Mouse (Mus musculus) liver, embryonic 14.5 days (tissue): ENCODE measurements around the gene Btg2. TPM values are rescaled to one million over a fixed set of nuclear protein-coding genes. Genes with fewer than 3 reads are reported as not detected.

ENCODE experiments used
- ATAC-seq: fragments of 200-750 bp; cut with Nextera tagmentation; 2 replicates; pipeline ENCODE4 v1.8.0; 2017; ENCODE audit warnings: moderate number of reproducible peaks, mild to moderate bottlenecking, moderate library complexity; ENCODE audit not compliant: insufficient read depth
- DNase-seq, 3 experiments: peaks; one replicate each; pipeline ENCODE4 v3.0.0-alpha.2; 2012 to 2013; ENCODE audit warnings: low read depth in 3 of 3, low spot score in 3 of 3
- H3K27ac ChIP-seq: fragments of 300-500 bp; sonication (generic); 2 replicates; pipeline ENCODE4 v1.5.1; 2014; ENCODE audit warnings: moderate library complexity, mild to moderate bottlenecking, control low read depth, inconsistent platforms
- H3K27me3 ChIP-seq: fragments of 300-500 bp; sonication (generic); 2 replicates; pipeline ENCODE4 v1.6.1; 2014; ENCODE audit warnings: mild to moderate bottlenecking, low read length, moderate library complexity; ENCODE audit not compliant: control insufficient read depth, insufficient read depth
- H3K36me3 ChIP-seq: fragments of 300-500 bp; sonication (generic); replicated peaks from 2 replicates; pipeline ENCODE4 v1.6.1; 2014; ENCODE audit warnings: low read depth; ENCODE audit not compliant: control insufficient read depth, insufficient read depth
- H3K4me1 ChIP-seq, 2 experiments: fragments of 200-500 bp in 1 of 2; fragments of 300-500 bp in 1 of 2; sonication (generic) in 1 of 2; replicated peaks; 2 replicates each; pipeline ENCODE4 v1.6.1; 2012 to 2014; ENCODE audit warnings: antibody characterized with exemption in 1 of 2, inconsistent platforms in 1 of 2, low read length in 1 of 2; ENCODE audit not compliant: control insufficient read depth in 2 of 2, insufficient read depth in 2 of 2
- H3K4me2 ChIP-seq: fragments of 300-500 bp; sonication (generic); 2 replicates; pipeline ENCODE4 v1.6.1; 2014; ENCODE audit warnings: low read depth, mild to moderate bottlenecking, control low read depth, moderate library complexity
- H3K4me3 ChIP-seq, 2 experiments: fragments of 200-500 bp in 1 of 2; fragments of 300-500 bp in 1 of 2; sonication (generic) in 1 of 2; 2 replicates each; pipeline ENCODE4 v1.5.1; 2012 to 2014; ENCODE audit warnings: low read depth in 2 of 2, low read length in 2 of 2, mild to moderate bottlenecking in 2 of 2, control low read depth in 1 of 2, inconsistent platforms in 1 of 2, moderate library complexity in 1 of 2; ENCODE audit not compliant: insufficient read depth in 1 of 2
- H3K9ac ChIP-seq: fragments of 300-500 bp; sonication (generic); replicated peaks from 2 replicates; pipeline ENCODE4 v1.6.1; 2014; ENCODE audit warnings: mild to moderate bottlenecking, control low read depth, moderate library complexity
- H3K9me3 ChIP-seq: fragments of 300-500 bp; sonication (generic); 2 replicates; pipeline ENCODE4 v1.6.1; 2016; ENCODE audit warnings: low read length, mixed read lengths; ENCODE audit not compliant: control insufficient read depth
- CTCF ChIP-seq: IDR thresholded peaks from 2 replicates; pipeline ENCODE4 v1.5.1; 2016; ENCODE audit warnings: antibody characterized with exemption, low read depth, control low read depth
- EP300 ChIP-seq: IDR thresholded peaks from 2 replicates; pipeline ENCODE4 v1.6.1; 2016; ENCODE audit warnings: antibody characterized with exemption, low read depth
- WGBS: fragments of 180-500 bp; shearing (Covaris S2); extraction: QIAGEN DNeasy Blood & Tissue Kit; methylation state at CpG from one replicate; pipeline ENCODE4 v1.1.7; 2014; ENCODE audit not compliant: insufficient replicate concordance; 5-methylcytosine and 5-hydroxymethylcytosine counted together
- polyA plus RNA-seq, 2 experiments: library from polyadenylated mRNA; depleted of rRNA in 1 of 2; stranded (reverse) in 1 of 2; unstranded in 1 of 2; fragments of >200 nt; fragmentation: Nextera tagmentation in 1 of 2; extraction: Ambion mirVana in 1 of 2; gene quantifications; 2 replicates each; pipeline versions ENCODE4 v1.2.1 to v1.2.3; 2012 to 2014

The Btg2 gene
- polyA plus RNA-seq, 2 experiments = 45.3 to 78.2 TPM

- peaks cover 37% of the 10 kb centered on the region for H3K36me3 ChIP-seq
- H3K27ac ChIP-seq = peak overlapping the region; percentile 99
- peak overlapping the region; percentile 75 for H3K9ac ChIP-seq
- H3K4me2 ChIP-seq = peak overlapping the region; percentile 93
- H3K9me3 ChIP-seq = no peaks in the 10 kb centered on the region
- DNase-seq = no peak
- WGBS = 61% methylated on average over 3 of the region's 3 CpGs
- peaks cover 60 to 73% of the 10 kb centered on the region in 2 experiments for H3K4me1 ChIP-seq
- ATAC-seq = no peak
- TF ChIP-seq CTCF = no peak; the same call in none of the 2 replicates
- no peak for TF ChIP-seq EP300
- H3K27me3 ChIP-seq = no peaks in the 10 kb centered on the region
- peak overlapping the region; percentile 33 to 92; a peak in 3 of 4 replicates for H3K4me3 ChIP-seq
Observed at GRCm38 (mm10) chr1:134074184-134074583, 4.7 kb downstream of the Btg2 start.

- Histone ChIP-seq H3K36me3 (peaks cover 37% of the 10 kb centered on the region), H3K9ac (peak overlapping the region; percentile 75), H3K27me3 (no peaks in the 10 kb centered on the region), H3K4me2 (peak overlapping the region; percentile 93), H3K4me1 (peaks cover 60 to 73% of the 10 kb centered on the region in 2 experiments), H3K4me3 (peak overlapping the region; percentile 57 to 92), H3K9me3 (no peaks in the 10 kb centered on the region), H3K27ac (peak overlapping the region; percentile 99)
- no peak for TF ChIP-seq EP300
- no peak for TF ChIP-seq CTCF
- ATAC-seq = no peak
- DNase-seq = no peak
- 50% methylated on average over 1 of the region's 1 CpGs for WGBS
Observed at GRCm38 (mm10) chr1:134073658-134074057, 5.3 kb downstream of the Btg2 start.

- Histone ChIP-seq H3K27me3 (no peaks in the 10 kb centered on the region; the same call in 1 of the 2 replicates), H3K4me2 (peak overlapping the region; percentile 93), H3K4me1 (peaks cover 60 to 73% of the 10 kb centered on the region in 2 experiments), H3K27ac (peak overlapping the region; percentile 99), H3K36me3 (peaks cover 37% of the 10 kb centered on the region), H3K9ac (peak overlapping the region; percentile 75), H3K4me3 (peak overlapping the region; percentile 57 to 92), H3K9me3 (no peaks in the 10 kb centered on the region)
- 9% methylated on average over 6 of the region's 6 CpGs for WGBS
- ATAC-seq (peak; percentile 90), DNase-seq (peak; percentile 86 to 92 (median 88))
- peak; percentile 98 for TF ChIP-seq EP300
- TF ChIP-seq CTCF = no peak
Observed at GRCm38 (mm10) chr1:134073061-134073564, 5.8 kb downstream of the Btg2 start.

GRCm38 (mm10) chr1:134071411-134072018 lies 7.4 kb downstream of the Btg2 start:
- DNase-seq (no peak), ATAC-seq (no peak)
- 40% methylated on average over 10 of the region's 10 CpGs for WGBS
- Histone ChIP-seq H3K4me1 (peaks cover 63 to 74% of the 10 kb centered on the region in 2 experiments), H3K9me3 (no peaks in the 10 kb centered on the region), H3K27me3 (peaks cover 2% of the 10 kb centered on the region), H3K9ac (peak overlapping the region; percentile 47), H3K4me3 (no peak overlapping the region), H3K27ac (peak overlapping the region; percentile 99), H3K36me3 (peaks cover 24% of the 10 kb centered on the region), H3K4me2 (peak overlapping the region; percentile 93)
- no peak for TF ChIP-seq CTCF
- no peak for TF ChIP-seq EP300

GRCm38 (mm10) chr1:134070099-134070669 lies 8.7 kb downstream of the Btg2 start:
- no peak overlapping the region for H3K4me3 ChIP-seq
- DNase-seq (no peak), ATAC-seq (no peak)
- no peaks in the 10 kb centered on the region for H3K9me3 ChIP-seq
- H3K27me3 ChIP-seq = peaks cover 11% of the 10 kb centered on the region
- WGBS = 76% methylated on average over 8 of the region's 8 CpGs
- peaks cover 57 to 73% of the 10 kb centered on the region in 2 experiments for H3K4me1 ChIP-seq
- TF ChIP-seq CTCF (no peak), EP300 (no peak)
- H3K27ac ChIP-seq = peak overlapping the region; percentile 99
- H3K4me2 ChIP-seq = 0 out of 2 replicates have a peak overlapping the region, but pooled peaks have one; percentile 16
- H3K36me3 ChIP-seq = peaks cover 11% of the 10 kb centered on the region
- H3K9ac ChIP-seq = no peak overlapping the region
